Mouse (Mus musculus): ENCODE data around the gene Aldh3a1.

- no peak for TF ChIP-seq CTCF (IDR thresholded peaks at IDR 0.05; ENCODE audit: control insufficient read depth, insufficient read depth, insufficient read length)
- no peak for TF ChIP-seq FOSL1 (IDR thresholded peaks at IDR 0.05; ENCODE audit: insufficient read depth, low read length, poor library complexity, severe bottlenecking)
- TF ChIP-seq USF1 (IDR thresholded peaks at IDR 0.05; ENCODE audit: low read depth) = no peak
- TF ChIP-seq MAX (IDR thresholded peaks at IDR 0.05) = no peak
- TF ChIP-seq MYOD1 (IDR thresholded peaks at IDR 0.05; ENCODE audit: control insufficient read depth, insufficient read length, low read depth) = no peak
- no peak for TF ChIP-seq CEBPB (IDR thresholded peaks at IDR 0.05; ENCODE audit: low read depth)
Measured at GRCm38 (mm10) chr11:61183820-61184219, 23.5 kb upstream of the Aldh3a1 start.
